Mouse (Mus musculus) layer of hippocampus, adult 11-12 months (tissue): Measurements from ENCODE around the gene H60b.
"Not testable (repeated sequence)": the region's sequence is repeated elsewhere in the genome, so short reads cannot be mapped to it uniquely, and the experiment has no call there.

Experiments
- DNase-seq: peaks from one replicate; pipeline ENCODE4 v3.0.0; 2022; ENCODE audit warnings: low spot score

H60b gene

DNA sequence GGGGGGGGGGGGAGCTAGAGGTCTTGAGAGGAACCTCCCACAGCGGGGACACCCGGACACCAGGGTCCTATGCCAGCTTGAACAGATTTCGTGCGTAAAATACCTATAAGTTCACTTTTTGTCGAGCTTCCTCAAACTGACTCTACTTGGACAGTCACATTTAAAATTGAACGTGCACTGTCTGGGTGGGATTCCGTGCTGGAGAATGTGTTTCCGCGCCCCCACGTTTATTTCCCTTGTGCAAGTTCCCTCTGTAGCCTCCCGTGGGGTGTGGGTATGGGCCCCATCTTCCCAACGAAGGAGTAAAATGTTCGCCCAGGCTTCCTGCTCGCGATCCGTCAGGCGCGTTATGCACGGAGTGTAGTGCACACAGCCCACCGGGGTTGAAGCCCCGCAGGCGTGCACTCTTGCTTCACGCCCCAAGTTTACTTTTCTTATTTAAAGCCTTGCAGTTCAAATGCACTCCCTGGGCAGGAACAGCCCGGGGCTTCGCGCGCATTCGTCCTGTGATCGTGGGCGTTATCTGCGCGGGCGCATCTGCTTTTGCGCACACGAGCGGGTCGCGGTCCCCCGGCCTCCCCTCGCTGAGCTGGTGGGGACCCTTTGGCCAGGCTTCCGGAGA, 115.4 kb downstream of the H60b start:
- no peak for DNase-seq

DNA sequence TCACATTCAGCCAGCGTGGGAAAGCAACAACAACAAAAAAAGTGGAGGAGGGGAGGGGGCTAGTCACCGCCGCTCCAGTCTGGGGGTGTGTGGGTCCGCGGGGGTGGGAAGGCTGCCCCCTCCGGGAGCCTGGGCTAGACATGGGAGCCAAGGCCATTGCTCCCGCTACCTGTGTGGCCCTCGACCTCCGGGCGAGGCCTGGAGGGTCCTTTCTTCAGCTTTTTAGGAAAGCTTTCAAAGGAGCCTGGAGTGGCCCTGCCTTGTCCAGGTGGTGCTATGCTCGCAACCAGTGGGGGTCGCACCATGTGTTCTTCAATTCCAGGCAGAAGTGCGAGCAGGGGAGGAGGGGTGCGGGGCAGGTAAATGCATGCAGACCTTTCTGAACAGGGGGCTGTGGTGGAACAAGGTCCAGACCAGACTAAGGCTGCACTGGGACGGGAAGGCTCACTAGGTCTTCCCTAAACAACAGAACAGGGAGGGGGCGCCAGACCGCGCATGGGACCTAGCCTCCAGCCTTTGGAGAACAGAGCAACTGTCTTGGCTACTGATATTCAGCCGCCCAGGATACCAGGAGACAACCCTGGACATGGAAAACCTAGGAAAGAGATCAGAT, 116.2 kb downstream of the H60b start:
- no peak for DNase-seq

DNA sequence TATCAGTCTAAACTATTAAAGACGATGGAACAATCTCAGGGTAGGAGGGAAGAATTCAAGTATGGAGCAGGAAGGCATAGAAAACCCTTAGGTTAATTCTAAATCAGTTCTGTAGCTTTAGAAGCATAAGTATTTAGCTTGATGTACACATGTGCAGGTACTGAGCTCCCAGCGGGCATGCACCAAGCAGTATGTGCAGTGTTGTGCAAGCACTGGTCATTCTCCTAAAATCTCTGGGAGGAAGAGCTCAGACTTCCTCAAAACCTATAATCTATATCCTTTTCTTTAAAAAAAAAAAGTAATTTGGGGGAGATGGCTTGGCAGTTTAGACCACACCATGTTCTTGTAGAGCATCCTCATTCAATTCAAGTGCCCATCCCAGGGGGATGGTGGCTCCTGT, 120.1 kb downstream of the H60b start:
- DNase-seq: not testable (repeated sequence)

DNA sequence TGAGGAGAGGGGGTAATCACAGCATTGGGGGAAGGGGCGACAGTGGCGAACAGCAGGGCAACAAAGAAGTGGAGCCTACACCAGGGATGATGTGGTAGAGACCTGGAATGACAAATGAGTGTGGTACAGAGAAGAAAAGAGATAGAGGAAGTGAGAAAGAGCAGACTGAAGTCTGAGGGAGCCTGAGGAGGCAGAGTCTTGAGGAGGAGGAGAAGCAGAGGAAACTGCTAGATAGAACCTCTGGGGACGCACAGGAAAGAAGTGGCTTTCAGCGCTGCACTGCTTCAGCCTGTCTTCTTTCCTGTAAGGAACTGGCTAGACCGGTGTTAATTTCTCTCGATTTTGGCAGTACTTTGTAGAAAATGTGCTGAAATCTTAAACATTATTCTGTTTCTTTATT, 124.4 kb downstream of the H60b start:
- no peak for DNase-seq

DNA sequence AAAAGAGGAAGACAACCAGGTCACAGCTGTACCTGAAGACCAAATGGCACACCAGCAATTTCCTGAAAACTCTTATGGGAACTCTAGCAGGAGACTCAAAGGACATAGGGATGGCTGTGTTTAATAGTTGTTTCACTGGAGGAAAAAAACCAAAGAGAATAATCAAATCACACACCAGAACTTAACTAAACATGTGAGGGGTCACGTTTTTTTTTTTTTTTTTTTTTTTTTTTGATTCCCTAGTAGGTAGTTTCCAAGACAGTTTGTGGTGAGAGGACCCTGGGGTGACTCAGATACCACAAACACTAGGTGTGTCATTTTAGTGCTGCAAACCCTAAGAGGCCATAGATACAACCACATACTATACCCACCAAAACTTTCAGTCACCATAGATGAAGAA, 137.3 kb downstream of the H60b start:
- no peak for DNase-seq

DNA sequence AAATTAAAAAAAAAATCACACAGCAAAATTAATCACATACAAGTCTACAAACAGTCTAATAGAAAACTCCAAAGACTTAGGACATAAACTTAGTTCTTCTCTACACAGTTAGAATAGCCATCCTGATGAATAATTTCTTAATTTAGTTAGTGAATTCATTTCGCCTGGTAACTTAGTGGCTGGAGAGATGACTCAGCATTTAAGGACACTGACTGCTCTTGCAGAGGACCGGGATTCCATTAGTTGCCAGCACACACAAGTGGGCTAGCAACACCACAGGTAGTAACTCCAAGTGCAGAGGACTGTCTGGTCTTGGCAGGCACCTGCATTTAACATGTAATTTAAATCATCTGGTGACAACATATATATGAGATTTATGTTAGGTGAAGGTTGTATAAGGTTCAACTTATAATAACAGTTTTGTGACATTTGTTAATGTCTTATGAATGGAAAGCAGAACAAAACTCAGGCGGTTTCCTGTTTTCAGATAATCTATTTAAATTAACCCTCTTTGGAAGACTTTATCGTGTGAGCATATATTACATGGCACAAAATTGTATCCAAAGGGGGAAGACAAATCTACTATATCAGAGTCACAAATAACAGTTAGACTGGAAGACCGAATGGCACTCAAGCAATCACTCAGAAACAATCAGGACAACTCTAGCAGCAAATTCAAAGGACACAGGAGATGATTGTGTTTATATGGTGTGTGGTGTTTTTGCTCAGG, 138.8 kb downstream of the H60b start:
- no peak for DNase-seq

DNA sequence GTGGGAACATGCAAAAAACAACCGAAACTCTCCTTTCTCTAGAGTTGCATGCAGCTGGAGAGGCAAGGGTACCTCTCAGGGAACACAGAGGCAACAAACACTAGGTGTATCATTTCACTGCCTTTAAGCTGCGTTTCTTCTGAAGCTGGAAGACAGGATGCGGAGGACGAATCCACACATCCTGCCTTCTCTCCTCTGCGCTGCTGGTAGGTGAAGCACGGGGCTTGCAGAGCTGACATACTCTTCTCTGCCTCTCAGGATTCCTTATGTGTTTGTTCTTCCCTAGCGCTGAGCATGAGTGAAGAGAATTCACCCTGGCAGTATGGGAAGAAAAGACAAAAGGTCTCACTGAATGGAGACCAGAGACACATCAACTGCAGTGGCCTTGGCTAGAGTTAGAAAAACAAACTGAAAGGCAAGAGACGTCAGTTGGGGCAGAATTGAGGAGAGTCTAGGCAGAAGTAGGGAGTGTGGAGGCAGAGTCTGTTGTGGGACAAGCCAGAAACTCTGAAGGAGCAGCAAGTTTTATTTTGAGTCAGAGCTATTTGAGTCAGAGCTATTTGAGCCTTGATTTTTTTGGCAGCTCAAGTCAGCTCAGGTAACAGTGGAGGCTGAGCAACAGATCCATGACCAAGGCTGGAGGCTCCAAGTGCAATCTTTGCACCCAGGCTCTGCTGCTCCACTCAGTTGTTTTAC, 139.5 kb downstream of the H60b start:
- DNase-seq: no peak

DNA sequence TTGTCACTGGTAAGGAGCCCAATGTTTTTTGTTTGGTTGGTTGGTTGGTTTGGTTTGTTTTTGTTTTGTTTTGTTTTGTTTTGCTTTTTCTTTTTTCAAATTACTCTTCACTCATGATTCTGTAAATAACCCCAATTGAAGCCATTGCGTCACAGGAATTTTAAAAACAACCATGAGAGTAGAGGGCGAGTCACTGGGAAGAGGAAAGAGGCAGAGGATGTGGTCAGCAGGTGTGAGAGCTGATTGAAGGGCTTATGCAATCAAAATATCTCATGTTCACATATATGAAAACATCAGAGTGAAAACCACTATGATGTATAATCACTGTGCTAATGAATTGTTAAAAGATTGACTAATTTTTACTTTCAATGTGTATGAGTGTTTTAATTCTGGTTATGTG, 140.9 kb downstream of the H60b start:
- DNase-seq: no peak

DNA sequence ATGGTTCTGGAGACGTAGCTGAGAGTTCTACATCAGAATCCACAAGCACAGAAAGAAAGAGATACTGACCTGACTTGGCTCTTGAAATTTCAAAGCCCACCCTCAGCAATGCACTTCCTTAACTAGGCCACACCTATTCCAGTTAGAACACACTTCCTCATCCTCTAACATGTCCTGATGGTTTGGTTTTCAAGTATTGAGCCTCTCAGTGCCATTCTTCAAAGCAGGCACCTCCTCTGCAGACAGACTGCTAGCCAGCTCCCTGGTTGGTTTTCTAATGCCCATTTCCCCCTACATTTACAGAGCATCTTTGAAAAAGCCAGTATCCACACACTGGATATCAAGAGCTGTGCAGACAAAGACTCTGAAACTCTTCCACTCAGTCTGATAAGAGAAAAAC, 143.3 kb downstream of the H60b start:
- no peak for DNase-seq

DNA sequence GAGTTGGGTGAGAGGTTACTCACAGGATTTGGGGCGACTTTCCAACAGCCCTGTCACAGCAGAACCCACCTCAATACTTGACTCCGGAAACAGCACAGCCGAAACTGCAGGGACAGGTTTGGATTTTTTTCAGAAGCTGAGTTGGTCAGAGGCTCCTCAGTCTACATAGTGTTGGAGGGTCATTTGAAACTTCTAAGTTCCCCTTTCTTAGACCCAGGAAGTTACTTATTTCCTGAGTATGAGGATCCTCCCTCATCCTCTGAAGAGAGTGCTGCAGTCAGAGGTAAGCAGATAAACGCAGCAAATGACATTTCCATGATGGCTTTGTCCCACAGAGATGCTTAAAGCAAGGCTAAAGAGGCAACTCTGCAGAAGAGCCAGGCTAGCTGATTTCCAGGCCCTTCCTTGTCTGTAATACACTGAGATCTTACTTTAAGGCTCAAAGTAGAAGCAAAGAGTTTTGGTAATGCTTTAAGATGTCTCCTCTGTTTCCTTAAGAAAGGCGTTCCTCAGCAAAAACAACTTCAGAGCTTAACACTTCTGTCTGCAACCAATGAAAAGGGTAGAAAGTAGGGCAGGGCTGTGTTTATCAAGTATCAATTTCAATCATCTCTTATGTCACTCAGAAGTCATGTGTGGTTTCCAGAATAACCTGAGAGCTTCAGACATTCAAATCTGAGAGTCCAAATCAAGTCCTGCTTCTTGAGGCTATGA, 144.1 kb downstream of the H60b start:
- no peak for DNase-seq

DNA sequence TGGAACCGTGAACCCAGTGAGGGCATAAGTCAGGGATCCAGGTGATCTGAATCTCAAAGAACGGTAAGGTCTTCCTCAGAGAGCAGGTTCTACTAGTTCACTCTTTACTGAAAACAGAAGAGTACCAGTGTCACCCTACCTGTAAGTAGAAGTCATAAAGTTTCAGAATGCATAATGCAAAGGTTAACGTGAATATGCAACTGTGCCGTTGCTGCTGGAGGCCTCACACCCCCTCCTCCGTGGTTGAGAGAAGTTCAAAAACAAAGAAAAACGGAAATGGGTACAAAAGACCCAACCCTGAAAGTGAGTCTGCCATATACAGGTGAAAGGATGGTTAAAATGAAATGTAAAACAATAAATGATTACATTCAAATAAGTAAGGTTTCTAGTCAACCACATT, 145.3 kb downstream of the H60b start:
- DNase-seq: no peak

DNA sequence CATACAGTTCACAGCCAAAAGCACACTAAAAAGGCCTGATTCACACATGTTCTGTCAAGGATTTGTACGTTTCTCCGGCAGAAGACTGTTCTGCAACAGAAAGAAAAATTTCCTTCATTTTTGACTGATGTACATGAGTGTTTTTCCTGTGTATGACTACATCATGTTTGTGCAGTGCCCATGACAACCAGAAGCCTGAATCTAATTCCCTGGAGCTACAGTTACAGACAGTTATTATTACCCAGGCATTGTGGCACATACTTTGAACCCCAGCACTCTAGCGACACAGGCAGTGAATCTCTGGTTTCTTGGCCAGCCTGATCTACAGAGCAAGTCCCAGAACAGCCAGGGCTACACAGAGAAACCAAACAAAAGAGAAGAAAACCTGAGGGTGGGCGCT, 147.4 kb downstream of the H60b start:
- DNase-seq: no peak

DNA sequence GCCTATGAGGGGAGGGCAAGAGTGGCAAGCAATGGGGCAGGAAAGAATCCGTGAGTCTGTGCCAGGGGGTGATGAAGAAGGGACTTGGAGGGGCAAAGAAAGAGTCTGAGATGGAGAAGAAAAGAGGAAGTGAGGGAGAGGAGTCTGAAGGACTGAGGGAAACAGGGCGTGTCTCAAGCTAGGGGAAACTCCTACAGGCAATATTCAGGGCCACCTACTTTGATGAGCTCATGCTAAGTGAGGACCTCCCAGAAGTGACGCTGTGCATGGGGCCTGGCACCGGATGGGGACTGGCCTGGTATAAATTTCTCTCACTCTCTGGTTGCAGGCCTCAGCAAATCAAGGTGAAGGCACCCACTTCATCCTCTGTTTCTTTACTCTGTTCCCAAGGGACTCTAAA, 148.1 kb downstream of the H60b start:
- DNase-seq: no peak

DNA sequence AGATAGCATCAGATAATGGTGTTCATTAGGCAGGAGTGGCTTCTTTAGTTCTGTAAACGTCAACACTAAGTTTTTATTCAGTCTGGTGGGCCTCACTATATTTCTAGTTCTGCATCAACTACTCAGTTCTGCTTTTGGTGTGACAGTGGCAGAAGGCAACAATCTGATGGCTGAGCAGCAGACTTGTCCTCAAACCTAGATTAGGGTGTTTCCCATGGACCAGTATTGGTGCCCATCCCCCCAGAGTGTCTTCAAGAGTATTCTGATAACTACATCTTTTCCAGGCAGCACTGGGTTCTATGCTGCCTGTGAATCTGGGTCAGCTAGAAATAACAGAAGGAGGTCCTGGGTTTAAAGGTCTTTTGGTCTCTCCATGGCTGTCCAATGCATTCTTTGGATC, 149.8 kb downstream of the H60b start:
- no peak for DNase-seq

DNA sequence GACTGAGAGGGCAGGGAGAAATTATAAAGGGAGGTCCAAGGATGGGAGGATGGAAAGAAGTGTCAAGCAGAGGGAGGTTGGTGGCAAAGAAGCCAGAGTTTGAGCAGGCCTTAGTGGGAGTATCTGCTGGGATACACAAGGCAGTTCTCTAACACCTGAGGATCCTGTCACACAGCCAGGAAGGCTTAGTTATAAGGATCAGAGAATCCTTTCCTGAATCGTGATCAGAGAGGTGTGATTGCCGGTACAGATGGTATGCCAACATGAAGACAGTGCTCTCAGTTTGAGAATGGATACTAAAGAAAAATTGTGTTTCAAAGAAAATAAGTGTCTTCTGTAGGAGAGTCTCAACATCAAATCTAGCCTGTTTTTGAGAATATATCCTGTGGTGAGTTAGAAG, 164.5 kb downstream of the H60b start:
- DNase-seq: no peak
